In the genomic region with DNA sequence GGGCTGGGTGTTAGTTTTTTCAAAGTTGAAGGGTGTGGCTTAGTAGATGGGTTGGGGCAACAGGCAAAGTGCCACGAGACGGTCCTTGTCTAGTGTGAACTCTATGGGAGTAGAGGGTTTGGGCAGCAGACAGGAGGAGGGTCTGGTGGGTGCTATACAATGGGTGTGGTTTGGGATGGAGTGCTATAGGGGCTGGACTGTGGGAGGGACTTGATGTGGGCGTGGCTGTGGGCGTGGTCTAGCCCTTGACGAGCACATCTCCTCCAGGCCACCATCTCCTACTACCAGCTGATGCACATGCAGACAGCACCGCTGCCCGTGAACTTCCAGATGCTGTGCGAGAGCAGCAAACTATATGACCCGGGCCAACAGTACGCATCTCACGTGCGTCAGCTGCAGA, we compare ENCODE assay signal across 1 mouse cellular context.
A peak's percentile ranks its signal among the peaks of the same experiment; 100 is the strongest.
TF ChIP-seq lines count a peak whose summit lies in the region.

No protein-coding gene starts in this region.

TF ChIP-seq in MEL, 35 proteins besides CTCF, POLR2A, EP300 and RAD21:
- 0 out of 2 replicates have a peak, but pooled peaks have one; percentile 20 for TF ChIP-seq SIN3A (IDR thresholded peaks at IDR 0.05; ENCODE audit: low read length)
- no peak for TF ChIP-seq TCF12 (IDR thresholded peaks at IDR 0.05; ENCODE audit: low read depth, low read length)
TF ChIP-seq in MEL: peak in this region for 1.
